Mouse (Mus musculus): ENCODE measurements at regions not wholly inside any gene's neighbourhood (a gene's known extent, or its start where the extent isn't known, plus 50 kb on each side); places are given as distances from the start of the nearest gene placed in this dataset.

DNA sequence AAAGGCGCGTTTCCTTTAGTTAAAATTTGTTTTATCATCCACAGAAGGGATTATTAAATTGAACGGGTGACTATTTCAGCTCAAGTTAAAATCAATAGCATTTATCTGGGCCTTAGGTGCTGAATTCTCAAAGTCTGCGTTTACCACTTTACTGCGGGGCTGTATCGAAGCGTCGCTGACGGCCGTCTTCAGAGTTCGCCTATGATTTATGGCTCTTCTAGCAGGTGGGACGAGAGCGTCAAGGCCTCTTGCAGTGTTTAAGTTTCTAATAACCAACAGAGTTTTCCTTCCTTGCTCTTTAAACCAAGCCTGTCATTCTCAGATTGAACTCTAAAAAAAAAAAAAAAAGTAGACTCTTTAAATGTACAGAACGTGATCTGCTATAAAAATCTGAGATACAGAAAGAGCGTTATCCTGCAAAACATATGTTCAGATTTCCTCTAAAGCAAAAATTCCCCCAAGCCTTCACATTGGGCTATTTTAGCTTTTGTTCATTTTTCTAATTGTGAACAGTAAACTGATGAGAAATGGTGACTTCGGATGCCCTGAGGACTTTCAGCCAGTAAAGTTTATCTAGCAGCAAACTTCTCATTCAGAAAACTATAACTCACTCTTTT is 246.9 kb downstream of the Rpl36a-ps1 start:
- TF ChIP-seq CTCF (conservative IDR thresholded peaks at IDR 0.05; ENCODE audit: low read length) (no peak), POU5F1 (IDR thresholded peaks at IDR 0.05; ENCODE audit: borderline replicate concordance, low read length) (no peak), NANOG (IDR thresholded peaks at IDR 0.05; ENCODE audit: borderline replicate concordance, low read length) (no peak)
